Mouse (Mus musculus) CH12.LX (cell line): ENCODE measurements around the gene Scgb1a1.

Source experiments
- CHD2 ChIP-seq: IDR thresholded peaks from 2 replicates; pipeline ENCODE4 v1.6.1; 2011; ENCODE audit warnings: low read length, improper control_type of control experiment
- CTCF ChIP-seq, 2 experiments: IDR thresholded peaks in 1 of 2; conservative IDR thresholded peaks in 1 of 2; 2 replicates each; pipeline ENCODE4 v1.5.1; 2011 to 2012; ENCODE audit warnings: low read depth in 2 of 2, low read length in 2 of 2, improper control_type of control experiment in 1 of 2, inconsistent platforms in 1 of 2, mild to moderate bottlenecking in 1 of 2, moderate library complexity in 1 of 2
- MAX ChIP-seq: IDR thresholded peaks from 2 replicates; pipeline ENCODE4 v1.6.1; 2011; ENCODE audit warnings: low read length, improper control_type of control experiment
- MAZ ChIP-seq: IDR thresholded peaks from 2 replicates; pipeline ENCODE4 v1.6.1; 2012; ENCODE audit warnings: low read depth, mild to moderate bottlenecking, inconsistent platforms, low read length, improper control_type of control experiment, moderate library complexity
- POLR2A ChIP-seq: IDR thresholded peaks from 2 replicates; pipeline ENCODE4 v1.6.1; 2011; ENCODE audit warnings: low read depth, mild to moderate bottlenecking, improper control_type of control experiment, low read length
- SIN3A ChIP-seq: IDR thresholded peaks from 2 replicates; pipeline ENCODE4 v1.6.1; 2012; ENCODE audit warnings: low read length, improper control_type of control experiment, inconsistent platforms
- USF1 ChIP-seq: IDR thresholded peaks from 2 replicates; pipeline ENCODE4 v1.6.1; 2014; ENCODE audit warnings: low read depth, mild to moderate bottlenecking, inconsistent platforms, low read length, improper control_type of control experiment
- ZNF384 ChIP-seq: IDR thresholded peaks from 2 replicates; pipeline ENCODE4 v1.6.1; 2012; ENCODE audit warnings: low read depth, low read length, improper control_type of control experiment, inconsistent platforms

DNA sequence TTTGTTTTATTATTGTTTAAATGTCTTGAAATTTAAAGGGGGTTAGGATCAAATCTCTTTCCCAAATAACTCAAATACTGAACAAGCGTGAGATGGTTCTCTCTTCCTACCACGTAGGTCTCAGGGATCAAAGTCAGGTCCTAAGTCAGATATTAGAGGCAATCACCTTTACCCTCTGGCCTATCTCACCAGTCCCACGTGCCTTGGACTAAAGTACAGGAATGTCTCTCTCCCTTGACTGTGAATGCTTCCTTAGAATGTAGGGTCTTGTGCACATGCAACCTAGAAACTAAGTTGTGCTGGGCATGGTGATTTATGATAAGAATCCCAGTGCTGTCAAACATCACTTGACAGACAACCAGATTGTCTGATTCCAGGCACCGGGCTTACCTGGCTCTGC is 48.5 kb downstream of the Scgb1a1 start:
- no peak for TF ChIP-seq POLR2A
- no peak for TF ChIP-seq CTCF (conservative IDR thresholded peaks at IDR 0.05 in 1 of 2, IDR thresholded peaks at IDR 0.05 in 1 of 2; ENCODE audit: low read depth in 2 of 2, low read length in 2 of 2)
- TF ChIP-seq ZNF384: no peak
- no peak for TF ChIP-seq MAX
- no peak for TF ChIP-seq USF1
- TF ChIP-seq MAZ: no peak
- no peak for TF ChIP-seq CHD2
- no peak for TF ChIP-seq SIN3A
